Mouse (Mus musculus) cerebellum, adult 11 months (tissue): Measurements from ENCODE around the gene Cyp2t4.
A peak's percentile ranks its signal among the peaks of the same experiment; 100 is the strongest.

Experiments used
- DNase-seq: peaks from one replicate; pipeline ENCODE4 v3.0.0; 2022

The Cyp2t4 gene

GRCm38 (mm10) chr7:27153205-27153764 lies at the start of gene Cyp2t4:
Cyp2t4 (plus strand) TSS chr7:27153714.
- DNase-seq = no peak

GRCm38 (mm10) chr7:27104882-27105281 lies 48.6 kb upstream of the Cyp2t4 start:
- no peak for DNase-seq

GRCm38 (mm10) chr7:27110327-27110726 lies 43.2 kb upstream of the Cyp2t4 start:
- DNase-seq = no peak

GRCm38 (mm10) chr7:27111038-27111437 lies 42.5 kb upstream of the Cyp2t4 start:
- DNase-seq = no peak

GRCm38 (mm10) chr7:27111987-27112386 lies 41.5 kb upstream of the Cyp2t4 start:
- no peak for DNase-seq

- no peak for DNase-seq
Observed at GRCm38 (mm10) chr7:27118033-27118511, 35.4 kb upstream of the Cyp2t4 start.

- no peak for DNase-seq
Observed at GRCm38 (mm10) chr7:27119676-27120075, 33.8 kb upstream of the Cyp2t4 start, which contains the start of gene Cyp2f2. Cyp2f2 (plus strand) TSS chr7:27119909.

GRCm38 (mm10) chr7:27124305-27124832 lies 29.1 kb upstream of the Cyp2t4 start:
- no peak for DNase-seq

- DNase-seq = no peak
Observed at GRCm38 (mm10) chr7:27124969-27125368, 28.5 kb upstream of the Cyp2t4 start.

- DNase-seq = no peak
Observed at GRCm38 (mm10) chr7:27128162-27128561, 25.4 kb upstream of the Cyp2t4 start.

GRCm38 (mm10) chr7:27128946-27129345 lies 24.6 kb upstream of the Cyp2t4 start:
- DNase-seq = no peak

- DNase-seq = no peak
Observed at GRCm38 (mm10) chr7:27129811-27130210, 23.7 kb upstream of the Cyp2t4 start.

GRCm38 (mm10) chr7:27130521-27131370 lies 22.8 kb upstream of the Cyp2t4 start:
- DNase-seq = no peak

GRCm38 (mm10) chr7:27131387-27131786 lies 22.1 kb upstream of the Cyp2t4 start:
- no peak for DNase-seq

GRCm38 (mm10) chr7:27132588-27132987 lies 20.9 kb upstream of the Cyp2t4 start:
- DNase-seq = peak; percentile 39

GRCm38 (mm10) chr7:27133156-27133555 lies 20.4 kb upstream of the Cyp2t4 start:
- no peak for DNase-seq

GRCm38 (mm10) chr7:27133757-27134156 lies 19.8 kb upstream of the Cyp2t4 start:
- no peak for DNase-seq

GRCm38 (mm10) chr7:27136410-27136996 lies 17.0 kb upstream of the Cyp2t4 start:
- no peak for DNase-seq

GRCm38 (mm10) chr7:27156005-27156404 lies 2.5 kb downstream of the Cyp2t4 start:
- DNase-seq = no peak

- DNase-seq = peak; percentile 6
Observed at GRCm38 (mm10) chr7:27158171-27158570, 4.7 kb downstream of the Cyp2t4 start.

GRCm38 (mm10) chr7:27159256-27159655 lies 5.7 kb downstream of the Cyp2t4 start:
- peak; percentile 16 for DNase-seq

- peak; percentile 83 for DNase-seq
Observed at GRCm38 (mm10) chr7:27159882-27160281, 6.4 kb downstream of the Cyp2t4 start.

GRCm38 (mm10) chr7:27160921-27161320 lies 7.4 kb downstream of the Cyp2t4 start:
- DNase-seq = peak; percentile 6

GRCm38 (mm10) chr7:27161744-27162143 lies 8.2 kb downstream of the Cyp2t4 start:
- DNase-seq = peak; percentile 13
